Mouse (Mus musculus) myocyte (in vitro differentiated cells): Measurements from ENCODE around the gene BC003965.

Source experiments
- CEBPB ChIP-seq: IDR thresholded peaks from 2 replicates; pipeline ENCODE4 v1.6.1; 2011; ENCODE audit warnings: mild to moderate bottlenecking, moderate library complexity; ENCODE audit not compliant: poor library complexity, insufficient read depth, severe bottlenecking
- E2F4 ChIP-seq: IDR thresholded peaks from one replicate; pipeline ENCODE4 v1.6.1; 2011; ENCODE audit warnings: mild to moderate bottlenecking, control low read depth, moderate library complexity; ENCODE audit not compliant: insufficient read depth
- MAX ChIP-seq: IDR thresholded peaks from one replicate; pipeline ENCODE4 v1.6.1; 2011; ENCODE audit warnings: low read depth, mild to moderate bottlenecking, control low read depth
- MYOD1 ChIP-seq, 3 experiments: IDR thresholded peaks; one replicate each; pipeline ENCODE4 v1.6.1; 2011; ENCODE audit warnings: control low read depth in 2 of 3, low read depth in 2 of 3, mild to moderate bottlenecking in 2 of 3, moderate library complexity in 1 of 3; ENCODE audit not compliant: insufficient read length in 2 of 3, control insufficient read depth in 1 of 3
- MYOG ChIP-seq, 3 experiments: IDR thresholded peaks; one replicate each; pipeline ENCODE4 v1.6.1; 2011; ENCODE audit warnings: control low read depth in 2 of 3, low read depth in 2 of 3, mild to moderate bottlenecking in 2 of 3; ENCODE audit not compliant: insufficient read length in 2 of 3, control insufficient read depth in 1 of 3, insufficient read depth in 1 of 3
- POLR2A ChIP-seq: IDR thresholded peaks from one replicate; pipeline ENCODE4 v1.6.1; 2011; ENCODE audit warnings: low read depth, mild to moderate bottlenecking, control low read depth, moderate library complexity; ENCODE audit not compliant: insufficient read length
- TCF12 ChIP-seq: IDR thresholded peaks from one replicate; pipeline ENCODE4 v1.6.1; 2011; ENCODE audit warnings: mild to moderate bottlenecking, control low read depth; ENCODE audit not compliant: poor library complexity, insufficient read depth, severe bottlenecking
- TCF3 ChIP-seq: IDR thresholded peaks from one replicate; pipeline ENCODE4 v1.6.1; 2011; ENCODE audit warnings: low read depth, control low read depth; ENCODE audit not compliant: insufficient read length
- USF1 ChIP-seq: IDR thresholded peaks from one replicate; pipeline ENCODE4 v1.6.1; 2011; ENCODE audit warnings: low read depth, mild to moderate bottlenecking, control low read depth, moderate library complexity

GRCm38 (mm10) chr17:25184129-25184691, at the start of gene BC003965:
- TF ChIP-seq USF1 (no peak), CEBPB (no peak), TCF12 (no peak), MAX (peak; percentile 96), POLR2A (peak; percentile 91), E2F4 (no peak), MYOD1 (IDR thresholded peaks at IDR 0.05; ENCODE audit: control insufficient read depth in 1 of 3, insufficient read length in 2 of 3, low read depth in 2 of 3) (peak in 1 of 3 experiments; percentile 21), TCF3 (no peak), MYOG (IDR thresholded peaks at IDR 0.05; ENCODE audit: control insufficient read depth in 1 of 3, insufficient read depth in 1 of 3, insufficient read length in 2 of 3, low read depth in 2 of 3) (peak in 1 of 3 experiments; percentile 19)
